Mouse (Mus musculus): ENCODE results near the gene Ttc39a. TPM values are rescaled to one million over a fixed set of nuclear protein-coding genes. Genes with fewer than 3 reads are reported as not detected.
A peak's percentile ranks its signal among the peaks of the same experiment; 100 is the strongest.

The Ttc39a gene
- polyA plus RNA-seq, 1 experiment: 2.8 TPM

DNA sequence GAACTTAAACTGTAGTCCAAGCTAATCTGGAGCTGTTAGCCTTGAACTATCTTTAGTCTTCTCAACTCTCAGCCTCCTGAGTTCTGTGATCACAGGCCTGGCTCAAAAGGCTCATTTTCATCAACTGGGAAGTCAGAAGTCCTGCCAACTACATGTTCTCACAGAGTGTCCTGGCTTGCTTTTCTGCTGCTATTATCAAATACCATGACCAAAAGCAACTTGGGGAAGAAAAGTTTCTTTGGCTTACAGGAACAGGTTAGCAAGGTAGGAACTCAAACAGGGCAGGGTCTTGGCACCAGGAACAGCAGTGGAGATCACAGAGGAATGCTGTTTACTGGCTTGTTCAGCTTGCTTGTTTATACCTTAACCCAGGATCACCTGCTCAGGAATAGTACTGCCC is 87.2 kb downstream of the Ttc39a start:
- Histone ChIP-seq H3K27me3 (replicated peaks; ENCODE audit: control insufficient read depth, insufficient read depth, low read length) (no peaks in the 10 kb centered on the region), H3K36me3 (ENCODE audit: control insufficient read depth, insufficient read depth, low read length) (no peaks in the 10 kb centered on the region), H3K27ac (ENCODE audit: insufficient read depth, low read depth, low read length) (0 out of 2 replicates have a peak overlapping the region, but pooled peaks have one; percentile 42), H3K4me3 (ENCODE audit: insufficient read depth, low read depth, low read length) (no peak overlapping the region), H3K4me1 (ENCODE audit: control insufficient read depth, insufficient read depth, low read length) (peaks cover 6% of the 10 kb centered on the region; the same call in 1 of the 2 replicates)
- no peak for TF ChIP-seq CTCF (conservative IDR thresholded peaks at IDR 0.05; ENCODE audit: insufficient read depth, insufficient read length, low read depth, low read length)
- TF ChIP-seq POLR2A (IDR thresholded peaks at IDR 0.05; ENCODE audit: low read depth, low read length): no peak
- DNase-seq: peak; percentile 54

Other genes starting within 250 kb of the Ttc39a start
- gene Osbpl9, start 204.4 kb upstream of the Ttc39a start, polyA plus RNA-seq (2012; rRNA removed): 182 and 201 TPM in 2 replicates
- not detected in 2 replicates for gene Calr4, start 172.1 kb upstream of the Ttc39a start, polyA plus RNA-seq (2012; rRNA removed)
- gene Eps15, start 126.4 kb upstream of the Ttc39a start, polyA plus RNA-seq (2012; rRNA removed): 14.0 and 19.3 TPM in 2 replicates
- gene Rnf11, start 78.1 kb downstream of the Ttc39a start, polyA plus RNA-seq (2012; rRNA removed): 52.9 and 57.5 TPM in 2 replicates
- not detected in 2 replicates for gene 4930522H14Rik, start 124.7 kb downstream of the Ttc39a start, polyA plus RNA-seq (2012; rRNA removed)